Comparison of ENCODE assay signal across 7 mouse cellular contexts in genomic region chr3:65391222-65391783, GRCm38 (mm10). TPM values are rescaled to one million over a fixed set of nuclear protein-coding genes. Genes with fewer than 3 reads are reported as not detected.
DNase-seq lines count a peak whose midpoint lies in the region; ATAC-seq and TF ChIP-seq lines count a peak whose summit lies in the region.

No protein-coding gene starts in this region.

- no peaks in the 10 kb centered on the region for H3K9me3 ChIP-seq in lung, postnatal 0 days (ENCODE audit: low read length)
- H3K9me3 ChIP-seq in forebrain, embryonic 10.5 days = no peaks in the 10 kb centered on the region
- H3K9me3 ChIP-seq in limb, embryonic 13.5 days = no peaks in the 10 kb centered on the region
- no peaks in the 10 kb centered on the region for H3K9me3 ChIP-seq in stomach, embryonic 14.5 days (ENCODE audit: control insufficient read depth, low read depth, low read length)

- H3K4me2 ChIP-seq in lung, postnatal 0 days (replicated peaks; ENCODE audit: low read depth, low read length) = peak overlapping the region; percentile 67
- peak overlapping the region; percentile 88 for H3K4me2 ChIP-seq in limb, embryonic 13.5 days (replicated peaks)
- peak overlapping the region; percentile 88 for H3K4me2 ChIP-seq in stomach, embryonic 14.5 days (replicated peaks; ENCODE audit: low read depth, low read length)

- peaks cover 5% of the 10 kb centered on the region; the same call in 1 of the 2 replicates for H3K4me1 ChIP-seq in lung, postnatal 0 days (ENCODE audit: insufficient read depth, low read depth, low read length)
- peaks cover 16% of the 10 kb centered on the region for H3K4me1 ChIP-seq in forebrain, embryonic 10.5 days
- H3K4me1 ChIP-seq in limb, embryonic 13.5 days = peaks cover 20% of the 10 kb centered on the region
- H3K4me1 ChIP-seq in stomach, embryonic 14.5 days (ENCODE audit: control insufficient read depth, insufficient read depth, low read length) = peaks cover 8% of the 10 kb centered on the region; the same call in 1 of the 2 replicates

- H3K9ac ChIP-seq in lung, postnatal 0 days (replicated peaks; ENCODE audit: low read depth) = peak overlapping the region; percentile 95
- peak overlapping the region; percentile 91 for H3K9ac ChIP-seq in limb, embryonic 13.5 days
- peak overlapping the region; percentile 86 for H3K9ac ChIP-seq in stomach, embryonic 14.5 days (replicated peaks; ENCODE audit: low read depth, low read length)

- TF ChIP-seq EP300 in lung, postnatal 0 days (IDR thresholded peaks at IDR 0.05) = no peak

- TF ChIP-seq CTCF in lung, postnatal 0 days (IDR thresholded peaks at IDR 0.05) = no peak

- peaks cover 10% of the 10 kb centered on the region; the same call in 1 of the 2 replicates for H3K36me3 ChIP-seq in lung, postnatal 0 days (ENCODE audit: insufficient read depth, low read length)
- H3K36me3 ChIP-seq in forebrain, embryonic 10.5 days (replicated peaks) = peaks cover 43% of the 10 kb centered on the region
- peaks cover 35% of the 10 kb centered on the region for H3K36me3 ChIP-seq in limb, embryonic 13.5 days
- H3K36me3 ChIP-seq in stomach, embryonic 14.5 days (ENCODE audit: control insufficient read depth, insufficient read depth, low read length) = peaks cover 34% of the 10 kb centered on the region

- WGBS in lung, postnatal 0 days = 11% methylated on average over 6 of the region's 6 CpGs
- 46% methylated on average over 6 of the region's 6 CpGs for WGBS in forebrain, embryonic 10.5 days
- 21% methylated on average over 6 of the region's 6 CpGs for WGBS in limb, embryonic 13.5 days
- 21% methylated on average over 6 of the region's 6 CpGs for WGBS in stomach, embryonic 14.5 days

- peak overlapping the region; percentile 79 for H3K4me3 ChIP-seq in lung, postnatal 0 days (ENCODE audit: low read depth, low read length)
- H3K4me3 ChIP-seq in forebrain, embryonic 10.5 days = peak overlapping the region; percentile 74
- peak overlapping the region; percentile 87 for H3K4me3 ChIP-seq in limb, embryonic 13.5 days
- peak overlapping the region; percentile 89 for H3K4me3 ChIP-seq in stomach, embryonic 14.5 days (ENCODE audit: low read depth, low read length)

- ATAC-seq in lung, postnatal 0 days = no peak
- ATAC-seq in limb, embryonic 13.5 days (ENCODE audit: low FRiP score, low read depth) = no peak
- ATAC-seq in stomach, embryonic 14.5 days (ENCODE audit: insufficient number of reproducible peaks, insufficient read depth, low FRiP score, low read depth) = no peak
- no peak for ATAC-seq in CD4-positive, CD25-positive, alpha-beta regulatory T cell, adult 4 months

- DNase-seq in lung, postnatal 0 days (ENCODE audit: low spot score) = peak; percentile 29
- no peak for DNase-seq in lung, postnatal 4 days
- no peak for DNase-seq in forebrain, embryonic 10.5 days (ENCODE audit: extremely low spot score, low spot score)
- DNase-seq in thymus, postnatal 14 days = no peak

- no peaks in the 10 kb centered on the region for H3K27me3 ChIP-seq in lung, postnatal 0 days (replicated peaks; ENCODE audit: insufficient read depth, low read length)
- H3K27me3 ChIP-seq in forebrain, embryonic 10.5 days (ENCODE audit: poor library complexity, severe bottlenecking) = no peaks in the 10 kb centered on the region
- H3K27me3 ChIP-seq in limb, embryonic 13.5 days = no peaks in the 10 kb centered on the region
- no peaks in the 10 kb centered on the region for H3K27me3 ChIP-seq in stomach, embryonic 14.5 days (ENCODE audit: control insufficient read depth, insufficient read depth, low read length)

- peak overlapping the region; percentile 94 for H3K27ac ChIP-seq in lung, postnatal 0 days (ENCODE audit: low read length)
- peak overlapping the region; percentile 94 for H3K27ac ChIP-seq in forebrain, embryonic 10.5 days
- peak overlapping the region; percentile 93 for H3K27ac ChIP-seq in limb, embryonic 13.5 days
- peak overlapping the region; percentile 89 for H3K27ac ChIP-seq in stomach, embryonic 14.5 days (ENCODE audit: low read length)

RNA-seq across cellular contexts. Expression of gene Ssr3, which starts 1.1 kb away (rescaled TPM):
- polyA plus RNA-seq in lung, postnatal 0 days (2015; fragmentation: Nextera tagmentation; extraction: Ambion mirVana) = 180 TPM in 2 replicates
- polyA plus RNA-seq in forebrain, embryonic 10.5 days (2016; fragmentation: Nextera tagmentation; extraction: Ambion mirVana) = 236 and 243 TPM in 2 replicates
- 276 and 291 TPM in 2 replicates for polyA plus RNA-seq in limb, embryonic 13.5 days (2015; fragmentation: Nextera tagmentation; extraction: Ambion mirVana)
- polyA plus RNA-seq in stomach, embryonic 14.5 days (2014; fragmentation: Nextera tagmentation; extraction: Ambion mirVana) = 272 and 305 TPM in 2 replicates
- polyA plus RNA-seq in CD4-positive, CD25-positive, alpha-beta regulatory T cell, adult 4 months (2017; shearing (Covaris generic)) = 100 to 1,000 TPM; 125 to 130 TPM
